Mouse (Mus musculus) midbrain, embryonic 12.5 days (tissue): ENCODE results near the gene Slc7a9. TPM values are rescaled to one million over a fixed set of nuclear protein-coding genes. Genes with fewer than 3 reads are reported as not detected.

Source experiments
- polyA plus RNA-seq: library from polyadenylated mRNA; unstranded; fragments of >200 nt; fragmentation: Nextera tagmentation; extraction: Ambion mirVana; gene quantifications from 2 replicates; pipeline ENCODE4 v1.2.1, GENCODE M21; 2016

Slc7a9 gene
- polyA plus RNA-seq, 1 experiment from 2014 or later, result not detected

Other genes with a start within 250 kb of the Slc7a9 start
- gene Lrp3, start 233.3 kb upstream of the Slc7a9 start, polyA plus RNA-seq, result 19.3 and 20.7 TPM in 2 replicates
- gene Gpatch1, start 130.4 kb upstream of the Slc7a9 start, polyA plus RNA-seq, result 19.6 and 19.9 TPM in 2 replicates
- gene Rhpn2, start 114.6 kb upstream of the Slc7a9 start, polyA plus RNA-seq, result 1.4 and 1.5 TPM in 2 replicates
- gene Faap24, start 52.0 kb upstream of the Slc7a9 start, polyA plus RNA-seq, result 21.7 and 22.9 TPM in 2 replicates
- gene Cep89, start 51.8 kb upstream of the Slc7a9 start, polyA plus RNA-seq, result 49.2 and 52.1 TPM in 2 replicates
- 0.11 and 0.55 TPM in 2 replicates for gene Tdrd12, start 88.9 kb downstream of the Slc7a9 start, polyA plus RNA-seq
- 40.4 and 43.5 TPM in 2 replicates for gene Nudt19, start 107.5 kb downstream of the Slc7a9 start, polyA plus RNA-seq
- gene Rgs9bp, start 136.8 kb downstream of the Slc7a9 start, polyA plus RNA-seq, result 0.11 and 0.26 TPM in 2 replicates
- gene Ankrd27, start 137.4 kb downstream of the Slc7a9 start, polyA plus RNA-seq, result 30.7 and 32.4 TPM in 2 replicates
- 264 and 277 TPM in 2 replicates for gene Pdcd5, start 198.7 kb downstream of the Slc7a9 start, polyA plus RNA-seq